Mouse (Mus musculus): Measurements from ENCODE around the gene Itpk1. TPM values are rescaled to one million over a fixed set of nuclear protein-coding genes. Genes with fewer than 3 reads are reported as not detected.

Itpk1 gene
- polyA plus RNA-seq, 1 experiment, result 64.9 TPM

- Histone ChIP-seq H3K27me3 (ENCODE audit: control insufficient read depth, insufficient read depth, low read length) (no peaks in the 10 kb centered on the region), H3K4me3 (replicated peaks; ENCODE audit: insufficient read depth, low read depth, low read length) (no peak overlapping the region), H3K27ac (ENCODE audit: insufficient read depth, low read length) (peak overlapping the region; percentile 34), H3K4me1 (ENCODE audit: control insufficient read depth, insufficient read depth, low read length) (peaks cover 49% of the 10 kb centered on the region)
- DNase-seq, result no peak
- TF ChIP-seq POLR2A (IDR thresholded peaks at IDR 0.05; ENCODE audit: borderline replicate concordance, insufficient read depth, low read length) (no peak), CTCF (IDR thresholded peaks at IDR 0.05; ENCODE audit: borderline replicate concordance, insufficient read depth, low read depth, low read length) (no peak)
- WGBS, result 59% methylated on average over 11 of the region's 11 CpGs
Observed at GRCm38 (mm10) chr12:102663349-102664051, 41.2 kb downstream of the Itpk1 start.

- Histone ChIP-seq H3K27me3 (ENCODE audit: control insufficient read depth, insufficient read depth, low read length) (no peaks in the 10 kb centered on the region), H3K4me1 (ENCODE audit: control insufficient read depth, insufficient read depth, low read length) (peaks cover 47% of the 10 kb centered on the region), H3K4me3 (replicated peaks; ENCODE audit: insufficient read depth, low read depth, low read length) (no peak overlapping the region), H3K27ac (ENCODE audit: insufficient read depth, low read length) (peak overlapping the region; percentile 95)
- DNase-seq, result no peak
- TF ChIP-seq POLR2A (IDR thresholded peaks at IDR 0.05; ENCODE audit: borderline replicate concordance, insufficient read depth, low read length) (no peak), CTCF (IDR thresholded peaks at IDR 0.05; ENCODE audit: borderline replicate concordance, insufficient read depth, low read depth, low read length) (no peak)
- WGBS, result 34% methylated on average over 7 of the region's 7 CpGs
Observed at GRCm38 (mm10) chr12:102661772-102662171, 43.0 kb downstream of the Itpk1 start.

- peak overlapping the region; percentile 95 for H3K27ac ChIP-seq (ENCODE audit: insufficient read depth, low read length)
- TF ChIP-seq POLR2A (IDR thresholded peaks at IDR 0.05; ENCODE audit: borderline replicate concordance, insufficient read depth, low read length), result no peak
- TF ChIP-seq CTCF (IDR thresholded peaks at IDR 0.05; ENCODE audit: borderline replicate concordance, insufficient read depth, low read depth, low read length), result no peak
- no peaks in the 10 kb centered on the region for H3K27me3 ChIP-seq (ENCODE audit: control insufficient read depth, insufficient read depth, low read length)
- H3K4me3 ChIP-seq (replicated peaks; ENCODE audit: insufficient read depth, low read depth, low read length), result no peak overlapping the region
- peak; percentile 88 to 92 for DNase-seq
- peaks cover 44% of the 10 kb centered on the region for H3K4me1 ChIP-seq (ENCODE audit: control insufficient read depth, insufficient read depth, low read length)
- whole genome bisulfite sequencing, result 16% methylated on average over 8 of the region's 8 CpGs
Observed at GRCm38 (mm10) chr12:102660906-102661651, 43.7 kb downstream of the Itpk1 start.

- Histone ChIP-seq H3K27me3 (ENCODE audit: control insufficient read depth, insufficient read depth, low read length) (no peaks in the 10 kb centered on the region), H3K27ac (ENCODE audit: insufficient read depth, low read length) (peak overlapping the region; percentile 59; the same call in 1 of the 2 replicates), H3K4me3 (replicated peaks; ENCODE audit: insufficient read depth, low read depth, low read length) (no peak overlapping the region), H3K4me1 (ENCODE audit: control insufficient read depth, insufficient read depth, low read length) (peaks cover 58% of the 10 kb centered on the region)
- TF ChIP-seq CTCF (IDR thresholded peaks at IDR 0.05; ENCODE audit: borderline replicate concordance, insufficient read depth, low read depth, low read length), result no peak
- no peak for TF ChIP-seq POLR2A (IDR thresholded peaks at IDR 0.05; ENCODE audit: borderline replicate concordance, insufficient read depth, low read length)
- WGBS, result 39% methylated on average over 6 of the region's 6 CpGs
- DNase-seq, result no peak
Observed at GRCm38 (mm10) chr12:102653003-102653402, 51.7 kb downstream of the Itpk1 start.

GRCm38 (mm10) chr12:102652420-102652819 lies 52.3 kb downstream of the Itpk1 start:
- peak overlapping the region; percentile 59 for H3K27ac ChIP-seq (ENCODE audit: insufficient read depth, low read length)
- no peak overlapping the region for H3K4me3 ChIP-seq (replicated peaks; ENCODE audit: insufficient read depth, low read depth, low read length)

GRCm38 (mm10) chr12:102651871-102652270 lies 52.9 kb downstream of the Itpk1 start:
- WGBS, result 61% methylated on average over 8 of the region's 8 CpGs
- DNase-seq, result no peak
- H3K4me3 ChIP-seq (replicated peaks; ENCODE audit: insufficient read depth, low read depth, low read length), result no peak overlapping the region
- no peaks in the 10 kb centered on the region for H3K27me3 ChIP-seq (ENCODE audit: control insufficient read depth, insufficient read depth, low read length)
- peaks cover 68% of the 10 kb centered on the region for H3K4me1 ChIP-seq (ENCODE audit: control insufficient read depth, insufficient read depth, low read length)
- TF ChIP-seq CTCF (IDR thresholded peaks at IDR 0.05; ENCODE audit: borderline replicate concordance, insufficient read depth, low read depth, low read length) (no peak), POLR2A (IDR thresholded peaks at IDR 0.05; ENCODE audit: borderline replicate concordance, insufficient read depth, low read length) (no peak)
- peak overlapping the region; percentile 59 for H3K27ac ChIP-seq (ENCODE audit: insufficient read depth, low read length)

More at GRCm38 (mm10) chr12:102652420-102652819, 52.3 kb downstream of the Itpk1 start:
- peak in 1 of 2 experiments; percentile 38 for DNase-seq
- TF ChIP-seq POLR2A (IDR thresholded peaks at IDR 0.05; ENCODE audit: borderline replicate concordance, insufficient read depth, low read length) (no peak), CTCF (IDR thresholded peaks at IDR 0.05; ENCODE audit: borderline replicate concordance, insufficient read depth, low read depth, low read length) (no peak)
- 50% methylated on average over 8 of the region's 8 CpGs for WGBS
- H3K4me1 ChIP-seq (ENCODE audit: control insufficient read depth, insufficient read depth, low read length), result peaks cover 62% of the 10 kb centered on the region
- H3K27me3 ChIP-seq (ENCODE audit: control insufficient read depth, insufficient read depth, low read length), result no peaks in the 10 kb centered on the region

GRCm38 (mm10) chr12:102651401-102651800 lies 53.3 kb downstream of the Itpk1 start:
- TF ChIP-seq CTCF (IDR thresholded peaks at IDR 0.05; ENCODE audit: borderline replicate concordance, insufficient read depth, low read depth, low read length), result no peak
- TF ChIP-seq POLR2A (IDR thresholded peaks at IDR 0.05; ENCODE audit: borderline replicate concordance, insufficient read depth, low read length), result no peak
- Histone ChIP-seq H3K4me3 (replicated peaks; ENCODE audit: insufficient read depth, low read depth, low read length) (no peak overlapping the region), H3K4me1 (ENCODE audit: control insufficient read depth, insufficient read depth, low read length) (peaks cover 69% of the 10 kb centered on the region), H3K27me3 (ENCODE audit: control insufficient read depth, insufficient read depth, low read length) (no peaks in the 10 kb centered on the region), H3K27ac (ENCODE audit: insufficient read depth, low read length) (peak overlapping the region; percentile 59; the same call in 1 of the 2 replicates)
- whole genome bisulfite sequencing, result 37% methylated on average over 8 of the region's 8 CpGs
- peak; percentile 60 to 71 for DNase-seq

Data from cerebellum, adult 2 months (tissue).